Mouse (Mus musculus): ENCODE data around the gene Gm10197.

DNA sequence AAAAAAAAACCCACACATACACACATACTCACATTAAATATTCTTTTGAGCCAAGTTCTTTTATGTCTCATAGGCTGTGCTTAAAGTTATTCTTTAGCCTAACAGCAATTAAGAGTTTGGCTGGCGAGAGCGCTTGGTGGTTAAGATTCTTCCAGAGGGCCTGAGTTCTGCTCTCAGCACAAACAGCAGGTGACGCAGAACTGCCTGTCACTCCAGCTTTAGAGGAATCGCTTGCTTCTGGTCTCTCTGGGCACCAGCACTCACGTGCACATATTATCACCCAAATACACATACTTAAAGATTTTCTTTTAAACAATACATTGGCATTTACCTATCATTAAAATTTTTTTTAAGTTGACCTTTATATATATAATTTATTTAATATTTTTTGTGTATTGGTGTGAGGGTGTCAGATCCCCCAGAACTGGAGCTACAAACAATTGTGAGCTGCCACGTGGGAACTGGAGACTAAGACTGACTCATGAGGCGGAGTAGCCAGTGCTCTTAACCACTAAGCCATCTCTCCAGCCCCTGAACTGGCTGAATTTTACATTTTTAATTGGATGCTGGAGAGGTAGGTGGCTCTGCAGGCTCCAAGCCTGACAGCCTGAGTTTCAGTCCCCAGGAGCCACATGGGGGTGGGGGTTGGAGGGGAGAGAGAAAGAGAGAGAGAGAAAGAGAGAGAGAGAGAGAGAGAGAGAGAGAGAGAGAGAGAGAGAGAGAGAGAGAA lies 17.1 kb downstream of the Gm10197 start:
- TF ChIP-seq CTCF (IDR thresholded peaks at IDR 0.05; ENCODE audit: borderline replicate concordance, insufficient read depth, low read depth, low read length) (no peak), POLR2A (IDR thresholded peaks at IDR 0.05; ENCODE audit: borderline replicate concordance, insufficient read depth, low read length) (no peak)

Measured in cerebellum, adult 2 months (tissue).